Mouse (Mus musculus): ENCODE data around the gene Klra7. TPM values are rescaled to one million over a fixed set of nuclear protein-coding genes. Genes with fewer than 3 reads are reported as not detected.
"Not testable (repeated sequence)": the region's sequence is repeated elsewhere in the genome, so short reads cannot be mapped to it uniquely, and the experiment has no call there.

Klra7 gene
- polyA plus RNA-seq (2014; fragmentation: Nextera tagmentation; extraction: Ambion mirVana) = not detected in 2 replicates

DNA sequence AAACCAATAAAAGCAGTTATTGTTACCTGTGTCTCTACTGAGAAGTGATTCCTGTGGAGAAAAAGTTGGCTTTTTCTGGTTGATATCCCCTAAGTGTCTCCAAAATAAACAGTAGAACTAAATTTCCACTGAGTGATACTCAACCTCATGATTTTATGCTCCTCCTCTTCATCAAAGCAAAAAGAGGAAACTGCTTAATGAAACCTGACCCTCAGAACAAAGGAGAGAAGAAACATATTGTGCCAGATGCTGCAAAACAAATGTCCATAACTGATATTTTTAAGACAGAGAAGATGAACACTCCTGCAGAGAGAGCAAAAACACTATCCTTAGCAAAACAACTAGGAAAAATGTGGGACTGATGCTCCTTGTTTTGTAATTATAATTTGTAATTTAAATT lies at the start of gene Klra7:
Gene Klra7 (minus strand): TSS at position 101 of the 400 bp plus-strand sequence.
- Histone ChIP-seq H3K4me1 (ENCODE audit: control insufficient read depth, insufficient read depth, low read length) (no peaks in the 10 kb centered on the region), H3K27me3 (ENCODE audit: control insufficient read depth, insufficient read depth, low read length) (no peaks in the 10 kb centered on the region), H3K36me3 (ENCODE audit: control insufficient read depth, insufficient read depth, low read length) (no peaks in the 10 kb centered on the region), H3K9me3 (ENCODE audit: control insufficient read depth, low read length) (peaks cover 12% of the 10 kb centered on the region), H3K4me2 (ENCODE audit: low read length) (no peak within 1 kb of the TSS), H3K4me3 (replicated peaks; ENCODE audit: low read depth, low read length) (no peak within 1 kb of the TSS), H3K27ac (replicated peaks; ENCODE audit: low read depth, low read length) (no peak within 1 kb of the TSS), H3K9ac (replicated peaks; ENCODE audit: low read length) (no peak within 1 kb of the TSS)
- no peak for DNase-seq
- ATAC-seq (ENCODE audit: low FRiP score, low TSS enrichment) = no peak

DNA sequence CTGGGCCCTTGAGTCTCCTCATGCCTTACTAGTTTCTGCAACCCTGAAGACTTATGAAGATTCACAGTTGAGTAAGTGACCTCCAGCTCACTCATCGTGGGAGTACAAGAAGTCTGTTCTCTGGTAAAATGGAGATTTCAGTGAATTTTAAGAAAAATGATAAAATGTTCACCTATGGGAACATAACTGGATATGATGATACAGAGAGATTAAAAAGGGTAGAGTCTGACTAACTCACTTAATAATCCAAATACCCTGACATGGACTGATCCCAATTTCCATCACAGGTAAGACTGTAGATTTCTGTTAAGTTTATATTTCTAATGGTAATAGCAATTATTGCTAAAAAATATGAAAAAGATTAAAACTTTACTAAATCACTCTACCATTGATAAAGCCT lies 48.7 kb upstream of the Klra7 start, which contains the start of gene Klra10:
Gene Klra10 (minus strand): TSS at position 101 of the 400 bp plus-strand sequence.
- WGBS = 67% methylated on average over 1 of the region's 1 CpGs
- not testable (repeated sequence) for H3K36me3 ChIP-seq (ENCODE audit: control insufficient read depth, insufficient read depth, low read length); ATAC-seq (ENCODE audit: low FRiP score, low TSS enrichment); H3K4me1 ChIP-seq (ENCODE audit: control insufficient read depth, insufficient read depth, low read length); H3K4me3 ChIP-seq (replicated peaks; ENCODE audit: low read depth, low read length); H3K4me2 ChIP-seq (ENCODE audit: low read length); DNase-seq; H3K9me3 ChIP-seq (ENCODE audit: control insufficient read depth, low read length); H3K27me3 ChIP-seq (ENCODE audit: control insufficient read depth, insufficient read depth, low read length); H3K27ac ChIP-seq (replicated peaks; ENCODE audit: low read depth, low read length); H3K9ac ChIP-seq (replicated peaks; ENCODE audit: low read length)

DNA sequence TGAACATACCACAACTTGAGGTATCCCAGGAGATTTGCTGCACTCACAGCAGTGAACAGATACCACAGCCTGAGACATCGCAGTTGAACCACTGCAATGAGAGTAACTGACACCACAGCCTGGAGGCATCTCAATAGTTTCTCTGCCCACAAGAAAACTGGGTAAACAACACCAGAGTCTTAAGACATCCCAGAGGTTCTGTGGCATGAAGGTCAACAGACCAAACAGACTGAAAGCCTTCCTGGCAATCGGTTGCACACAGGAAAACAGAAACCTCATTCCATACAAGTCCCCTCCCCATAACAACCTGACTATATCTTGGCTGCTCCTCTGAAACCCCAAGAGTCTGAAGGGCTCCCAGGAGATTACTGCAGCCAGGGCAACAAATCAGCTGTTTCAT lies 22.2 kb upstream of the Klra7 start:
- DNase-seq = no peak
- H3K4me3 ChIP-seq (replicated peaks; ENCODE audit: low read depth, low read length) = no peak overlapping the region
- no peaks in the 10 kb centered on the region for H3K4me1 ChIP-seq (ENCODE audit: control insufficient read depth, insufficient read depth, low read length)
- no peaks in the 10 kb centered on the region for H3K36me3 ChIP-seq (ENCODE audit: control insufficient read depth, insufficient read depth, low read length)
- WGBS = 80% methylated on average over 2 of the region's 2 CpGs
- no peaks in the 10 kb centered on the region for H3K27me3 ChIP-seq (ENCODE audit: control insufficient read depth, insufficient read depth, low read length)
- H3K9me3 ChIP-seq (ENCODE audit: control insufficient read depth, low read length) = peaks cover 6% of the 10 kb centered on the region; the same call in 1 of the 2 replicates
- H3K4me2 ChIP-seq (ENCODE audit: low read length) = no peak overlapping the region
- no peak overlapping the region for H3K27ac ChIP-seq (replicated peaks; ENCODE audit: low read depth, low read length)
- H3K9ac ChIP-seq (replicated peaks; ENCODE audit: low read length) = no peak overlapping the region
- no peak for ATAC-seq (ENCODE audit: low FRiP score, low TSS enrichment)

DNA sequence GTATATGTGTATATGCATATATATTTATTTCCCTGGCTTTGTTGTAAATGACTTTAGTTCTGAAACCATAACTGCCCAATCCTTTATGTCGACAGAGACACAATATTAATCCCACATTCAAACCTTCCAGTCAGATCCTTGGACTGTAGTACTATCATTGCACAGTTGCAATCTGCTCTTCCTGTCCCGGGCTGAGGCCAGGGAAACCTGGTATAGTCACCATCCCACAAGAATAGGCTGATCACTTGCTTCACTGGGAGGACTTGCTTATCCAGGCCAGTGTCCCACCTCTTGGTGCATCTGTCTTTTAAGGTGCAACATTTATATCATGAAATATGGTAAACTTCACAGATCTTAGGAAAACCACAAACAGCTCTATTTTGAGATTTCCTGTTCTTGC lies 4.4 kb upstream of the Klra7 start:
- Histone ChIP-seq H3K4me2 (ENCODE audit: low read length) (no peak overlapping the region), H3K27ac (replicated peaks; ENCODE audit: low read depth, low read length) (no peak overlapping the region), H3K36me3 (ENCODE audit: control insufficient read depth, insufficient read depth, low read length) (no peaks in the 10 kb centered on the region), H3K27me3 (ENCODE audit: control insufficient read depth, insufficient read depth, low read length) (no peaks in the 10 kb centered on the region), H3K9ac (replicated peaks; ENCODE audit: low read length) (no peak overlapping the region), H3K4me1 (ENCODE audit: control insufficient read depth, insufficient read depth, low read length) (no peaks in the 10 kb centered on the region), H3K4me3 (replicated peaks; ENCODE audit: low read depth, low read length) (no peak overlapping the region), H3K9me3 (ENCODE audit: control insufficient read depth, low read length) (no peaks in the 10 kb centered on the region)
- WGBS = 76% methylated on average over 2 of the region's 2 CpGs
- no peak for ATAC-seq (ENCODE audit: low FRiP score, low TSS enrichment)
- DNase-seq = no peak

DNA sequence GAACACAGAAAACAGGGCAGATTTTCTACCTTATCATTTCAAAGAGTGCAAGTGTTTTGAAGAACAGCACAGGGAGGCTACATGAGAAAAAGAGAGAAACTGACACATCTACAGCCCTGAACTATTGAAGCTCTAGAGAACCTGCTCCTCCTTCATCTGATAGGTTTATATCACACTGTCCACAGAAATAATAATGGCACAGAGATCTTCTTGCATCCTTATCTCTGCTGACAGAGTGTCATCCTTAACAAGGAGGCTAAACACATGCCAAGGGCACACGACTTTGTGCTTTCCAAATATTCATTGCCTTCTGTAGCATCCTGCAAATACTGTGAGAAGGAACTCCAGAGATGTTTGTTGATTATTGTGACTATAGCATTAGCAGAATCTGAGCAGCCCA lies 3.5 kb upstream of the Klra7 start:
- H3K4me1 ChIP-seq (ENCODE audit: control insufficient read depth, insufficient read depth, low read length) = no peaks in the 10 kb centered on the region
- H3K9me3 ChIP-seq (ENCODE audit: control insufficient read depth, low read length) = peaks cover 4% of the 10 kb centered on the region; the same call in 1 of the 2 replicates
- ATAC-seq (ENCODE audit: low FRiP score, low TSS enrichment) (no peak), DNase-seq (no peak)
- WGBS = 50% methylated on average over 1 of the region's 1 CpGs
- H3K27me3 ChIP-seq (ENCODE audit: control insufficient read depth, insufficient read depth, low read length) = no peaks in the 10 kb centered on the region
- no peak overlapping the region for H3K27ac ChIP-seq (replicated peaks; ENCODE audit: low read depth, low read length)
- no peaks in the 10 kb centered on the region for H3K36me3 ChIP-seq (ENCODE audit: control insufficient read depth, insufficient read depth, low read length)
- H3K4me3 ChIP-seq (replicated peaks; ENCODE audit: low read depth, low read length) = no peak overlapping the region
- no peak overlapping the region for H3K9ac ChIP-seq (replicated peaks; ENCODE audit: low read length)
- no peak overlapping the region for H3K4me2 ChIP-seq (ENCODE audit: low read length)

DNA sequence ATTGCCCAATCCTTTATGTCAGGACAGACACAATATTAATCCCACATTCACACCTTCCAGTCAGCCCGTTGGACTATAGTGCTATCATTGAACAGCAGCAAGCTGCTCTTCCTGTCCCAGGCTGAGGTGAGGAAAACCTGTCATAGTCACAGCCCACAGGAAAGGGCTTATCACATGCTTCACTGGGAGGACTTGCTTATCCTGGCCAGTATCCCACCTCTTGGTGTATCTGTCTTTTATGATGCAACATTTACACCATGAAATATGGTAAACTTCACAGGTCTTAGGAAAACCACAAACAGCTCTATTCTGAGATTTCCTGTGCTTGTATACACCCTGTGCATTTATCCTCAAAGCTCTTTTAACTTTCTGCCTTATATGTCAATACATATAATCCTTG lies 35.7 kb downstream of the Klra7 start:
- not testable (repeated sequence) for ATAC-seq (ENCODE audit: low FRiP score, low TSS enrichment); H3K27me3 ChIP-seq (ENCODE audit: control insufficient read depth, insufficient read depth, low read length); H3K27ac ChIP-seq (replicated peaks; ENCODE audit: low read depth, low read length); H3K9me3 ChIP-seq (ENCODE audit: control insufficient read depth, low read length); DNase-seq; H3K36me3 ChIP-seq (ENCODE audit: control insufficient read depth, insufficient read depth, low read length); H3K4me2 ChIP-seq (ENCODE audit: low read length); H3K4me1 ChIP-seq (ENCODE audit: control insufficient read depth, insufficient read depth, low read length); H3K9ac ChIP-seq (replicated peaks; ENCODE audit: low read length); H3K4me3 ChIP-seq (replicated peaks; ENCODE audit: low read depth, low read length)
- 91% methylated on average over 1 of the region's 1 CpGs for WGBS

DNA sequence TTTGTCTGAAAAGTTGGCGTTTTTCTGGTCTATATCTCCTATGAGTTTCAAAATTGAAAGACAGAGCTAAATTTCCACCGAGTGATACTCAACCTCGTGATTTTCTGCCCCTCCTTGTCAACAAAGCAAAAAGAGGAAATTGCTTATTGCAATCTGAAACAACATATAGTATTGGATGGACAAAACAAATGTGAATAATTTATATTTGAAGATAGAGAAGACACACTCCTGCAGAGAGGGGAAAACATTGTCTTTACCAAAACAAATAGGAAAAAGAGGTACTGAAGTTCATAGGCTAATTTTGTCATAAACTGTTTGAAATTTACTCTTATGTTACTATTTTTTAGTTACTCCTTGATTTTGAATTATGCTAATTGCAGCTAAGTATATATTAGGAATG lies 40.1 kb downstream of the Klra7 start, which contains the start of gene Klra9:
Gene Klra9 (minus strand): TSS at position 101 of the 400 bp plus-strand sequence.
- H3K4me2 ChIP-seq (ENCODE audit: low read length); H3K4me1 ChIP-seq (ENCODE audit: control insufficient read depth, insufficient read depth, low read length); DNase-seq; H3K36me3 ChIP-seq (ENCODE audit: control insufficient read depth, insufficient read depth, low read length); H3K9me3 ChIP-seq (ENCODE audit: control insufficient read depth, low read length); H3K27ac ChIP-seq (replicated peaks; ENCODE audit: low read depth, low read length); H3K27me3 ChIP-seq (ENCODE audit: control insufficient read depth, insufficient read depth, low read length); ATAC-seq (ENCODE audit: low FRiP score, low TSS enrichment); H3K9ac ChIP-seq (replicated peaks; ENCODE audit: low read length); H3K4me3 ChIP-seq (replicated peaks; ENCODE audit: low read depth, low read length): not testable (repeated sequence)
- WGBS = 57% methylated on average over 3 of the region's 3 CpGs

Other genes starting within 250 kb of the Klra7 start
- gene Klra6, start 206.4 kb downstream of the Klra7 start, polyA plus RNA-seq (2014; fragmentation: Nextera tagmentation; extraction: Ambion mirVana) = not detected in 2 replicates
- not detected in 2 replicates for gene Klra4, start 166.1 kb downstream of the Klra7 start, polyA plus RNA-seq (2014; fragmentation: Nextera tagmentation; extraction: Ambion mirVana)
- not detected in 2 replicates for gene Klra8, start 103.4 kb downstream of the Klra7 start, polyA plus RNA-seq (2014; fragmentation: Nextera tagmentation; extraction: Ambion mirVana)
- gene Klra9, start 40.2 kb downstream of the Klra7 start, polyA plus RNA-seq (2014; fragmentation: Nextera tagmentation; extraction: Ambion mirVana) = not detected in 2 replicates
- not detected in 2 replicates for gene Klra10, start 48.6 kb upstream of the Klra7 start, polyA plus RNA-seq (2014; fragmentation: Nextera tagmentation; extraction: Ambion mirVana)
- gene Klra3, start 104.3 kb upstream of the Klra7 start, polyA plus RNA-seq (2014; fragmentation: Nextera tagmentation; extraction: Ambion mirVana) = not detected in 2 replicates
- gene Klra1, start 153.6 kb upstream of the Klra7 start, polyA plus RNA-seq (2014; fragmentation: Nextera tagmentation; extraction: Ambion mirVana) = not detected in 2 replicates